Mouse (Mus musculus): Measurements from ENCODE around the gene Heatr4. TPM values are rescaled to one million over a fixed set of nuclear protein-coding genes. Genes with fewer than 3 reads are reported as not detected.
"Not testable (repeated sequence)": the region's sequence is repeated elsewhere in the genome, so short reads cannot be mapped to it uniquely, and the experiment has no call there.

The Heatr4 gene
- polyA plus RNA-seq, 1 experiment = not detected

GRCm38 (mm10) chr12:83941938-83942337, 42.7 kb downstream of the Heatr4 start:
- Histone ChIP-seq H3K36me3 (ENCODE audit: control insufficient read depth) (no peaks in the 10 kb centered on the region), H3K4me3 (replicated peaks) (no peak overlapping the region), H3K9me3 (ENCODE audit: control insufficient read depth, low read length) (no peaks in the 10 kb centered on the region), H3K27me3 (ENCODE audit: control insufficient read depth) (no peaks in the 10 kb centered on the region), H3K4me1 (ENCODE audit: control insufficient read depth) (peaks cover 29% of the 10 kb centered on the region)
- no peak for TF ChIP-seq GATA1 (IDR thresholded peaks at IDR 0.05; ENCODE audit: low read length)
- TF ChIP-seq TAL1 (IDR thresholded peaks at IDR 0.05; ENCODE audit: low read length) = no peak

- Histone ChIP-seq H3K9me3 (ENCODE audit: control insufficient read depth, low read length) (no peaks in the 10 kb centered on the region), H3K4me3 (replicated peaks) (no peak overlapping the region), H3K36me3 (ENCODE audit: control insufficient read depth) (no peaks in the 10 kb centered on the region), H3K4me1 (ENCODE audit: control insufficient read depth) (peaks cover 28% of the 10 kb centered on the region), H3K27me3 (ENCODE audit: control insufficient read depth) (no peaks in the 10 kb centered on the region)
- TF ChIP-seq GATA1 (IDR thresholded peaks at IDR 0.05; ENCODE audit: low read length) = no peak
- no peak for TF ChIP-seq TAL1 (IDR thresholded peaks at IDR 0.05; ENCODE audit: low read length)
Observed at GRCm38 (mm10) chr12:83940031-83940430, 44.6 kb downstream of the Heatr4 start.

- no peaks in the 10 kb centered on the region; the same call in 1 of the 2 replicates for H3K9me3 ChIP-seq (ENCODE audit: control insufficient read depth, low read length)
- no peak overlapping the region for H3K4me3 ChIP-seq (replicated peaks)
- H3K36me3 ChIP-seq (ENCODE audit: control insufficient read depth) = no peaks in the 10 kb centered on the region
- peaks cover 28% of the 10 kb centered on the region for H3K4me1 ChIP-seq (ENCODE audit: control insufficient read depth)
- TF ChIP-seq TAL1 (IDR thresholded peaks at IDR 0.05; ENCODE audit: low read length) (no peak), GATA1 (IDR thresholded peaks at IDR 0.05; ENCODE audit: low read length) (no peak)
- no peaks in the 10 kb centered on the region for H3K27me3 ChIP-seq (ENCODE audit: control insufficient read depth)
Observed at GRCm38 (mm10) chr12:83939332-83939731, 45.3 kb downstream of the Heatr4 start.

- peaks cover 28% of the 10 kb centered on the region for H3K4me1 ChIP-seq (ENCODE audit: control insufficient read depth)
- not testable (repeated sequence) for H3K4me3 ChIP-seq (replicated peaks); H3K27me3 ChIP-seq (ENCODE audit: control insufficient read depth); H3K9me3 ChIP-seq (ENCODE audit: control insufficient read depth, low read length); H3K36me3 ChIP-seq (ENCODE audit: control insufficient read depth)
Observed at GRCm38 (mm10) chr12:83938592-83938991, 46.1 kb downstream of the Heatr4 start.

- H3K9me3 ChIP-seq (ENCODE audit: control insufficient read depth, low read length) = no peaks in the 10 kb centered on the region; the same call in 1 of the 2 replicates
- H3K27me3 ChIP-seq (ENCODE audit: control insufficient read depth) = 0 out of 2 replicates have a peak, but pooled peaks cover 2% of the 10 kb centered on the region
- no peak overlapping the region for H3K4me3 ChIP-seq (replicated peaks)
- H3K4me1 ChIP-seq (ENCODE audit: control insufficient read depth) = peaks cover 28% of the 10 kb centered on the region
- no peak for TF ChIP-seq GATA1 (IDR thresholded peaks at IDR 0.05; ENCODE audit: low read length)
- TF ChIP-seq TAL1 (IDR thresholded peaks at IDR 0.05; ENCODE audit: low read length) = no peak
- no peaks in the 10 kb centered on the region for H3K36me3 ChIP-seq (ENCODE audit: control insufficient read depth)
Observed at GRCm38 (mm10) chr12:83937600-83937999, 47.1 kb downstream of the Heatr4 start.

GRCm38 (mm10) chr12:83929186-83929804, 55.4 kb downstream of the Heatr4 start:
- Histone ChIP-seq H3K9me3 (ENCODE audit: control insufficient read depth, low read length) (no peaks in the 10 kb centered on the region; the same call in 1 of the 2 replicates), H3K4me1 (ENCODE audit: control insufficient read depth) (no peaks in the 10 kb centered on the region; the same call in 1 of the 2 replicates), H3K36me3 (ENCODE audit: control insufficient read depth) (no peaks in the 10 kb centered on the region), H3K4me3 (replicated peaks) (no peak overlapping the region), H3K27me3 (ENCODE audit: control insufficient read depth) (peaks cover 5% of the 10 kb centered on the region; the same call in 1 of the 2 replicates)
- TF ChIP-seq TAL1 (IDR thresholded peaks at IDR 0.05; ENCODE audit: low read length) (no peak), GATA1 (IDR thresholded peaks at IDR 0.05; ENCODE audit: low read length) (no peak)

GRCm38 (mm10) chr12:83927747-83928146, 56.9 kb downstream of the Heatr4 start:
- peaks cover 4% of the 10 kb centered on the region; the same call in 1 of the 2 replicates for H3K27me3 ChIP-seq (ENCODE audit: control insufficient read depth)
- TF ChIP-seq GATA1 (IDR thresholded peaks at IDR 0.05; ENCODE audit: low read length) (no peak), TAL1 (IDR thresholded peaks at IDR 0.05; ENCODE audit: low read length) (no peak)
- H3K9me3 ChIP-seq (ENCODE audit: control insufficient read depth, low read length) = no peaks in the 10 kb centered on the region
- no peaks in the 10 kb centered on the region for H3K36me3 ChIP-seq (ENCODE audit: control insufficient read depth)
- no peak overlapping the region for H3K4me3 ChIP-seq (replicated peaks)
- H3K4me1 ChIP-seq (ENCODE audit: control insufficient read depth) = peaks cover 8% of the 10 kb centered on the region

GRCm38 (mm10) chr12:83926061-83926460, 58.6 kb downstream of the Heatr4 start:
- no peak overlapping the region for H3K4me3 ChIP-seq (replicated peaks)
- peaks cover 3% of the 10 kb centered on the region; the same call in 1 of the 2 replicates for H3K27me3 ChIP-seq (ENCODE audit: control insufficient read depth)
- H3K36me3 ChIP-seq (ENCODE audit: control insufficient read depth) = no peaks in the 10 kb centered on the region
- H3K9me3 ChIP-seq (ENCODE audit: control insufficient read depth, low read length) = no peaks in the 10 kb centered on the region
- TF ChIP-seq GATA1 (IDR thresholded peaks at IDR 0.05; ENCODE audit: low read length) = no peak
- H3K4me1 ChIP-seq (ENCODE audit: control insufficient read depth) = peaks cover 13% of the 10 kb centered on the region

- Histone ChIP-seq H3K4me1 (ENCODE audit: control insufficient read depth) (peaks cover 20% of the 10 kb centered on the region), H3K9me3 (ENCODE audit: control insufficient read depth, low read length) (no peaks in the 10 kb centered on the region), H3K36me3 (ENCODE audit: control insufficient read depth) (no peaks in the 10 kb centered on the region), H3K27me3 (ENCODE audit: control insufficient read depth) (peaks cover 8% of the 10 kb centered on the region), H3K4me3 (replicated peaks) (no peak overlapping the region)
- TF ChIP-seq GATA1 (IDR thresholded peaks at IDR 0.05; ENCODE audit: low read length) (no peak), TAL1 (IDR thresholded peaks at IDR 0.05; ENCODE audit: low read length) (no peak)
Observed at GRCm38 (mm10) chr12:83925160-83925703, 59.4 kb downstream of the Heatr4 start.

Data from erythroblast, embryonic 14.5 days (primary cell).